Mouse (Mus musculus): ENCODE results near the gene Coro1c. TPM values are rescaled to one million over a fixed set of nuclear protein-coding genes. Genes with fewer than 3 reads are reported as not detected.

The Coro1c gene
- polyA plus RNA-seq (2014; fragmentation: Nextera tagmentation; extraction: Ambion mirVana): 42.1 and 108 TPM in 2 replicates

DNA sequence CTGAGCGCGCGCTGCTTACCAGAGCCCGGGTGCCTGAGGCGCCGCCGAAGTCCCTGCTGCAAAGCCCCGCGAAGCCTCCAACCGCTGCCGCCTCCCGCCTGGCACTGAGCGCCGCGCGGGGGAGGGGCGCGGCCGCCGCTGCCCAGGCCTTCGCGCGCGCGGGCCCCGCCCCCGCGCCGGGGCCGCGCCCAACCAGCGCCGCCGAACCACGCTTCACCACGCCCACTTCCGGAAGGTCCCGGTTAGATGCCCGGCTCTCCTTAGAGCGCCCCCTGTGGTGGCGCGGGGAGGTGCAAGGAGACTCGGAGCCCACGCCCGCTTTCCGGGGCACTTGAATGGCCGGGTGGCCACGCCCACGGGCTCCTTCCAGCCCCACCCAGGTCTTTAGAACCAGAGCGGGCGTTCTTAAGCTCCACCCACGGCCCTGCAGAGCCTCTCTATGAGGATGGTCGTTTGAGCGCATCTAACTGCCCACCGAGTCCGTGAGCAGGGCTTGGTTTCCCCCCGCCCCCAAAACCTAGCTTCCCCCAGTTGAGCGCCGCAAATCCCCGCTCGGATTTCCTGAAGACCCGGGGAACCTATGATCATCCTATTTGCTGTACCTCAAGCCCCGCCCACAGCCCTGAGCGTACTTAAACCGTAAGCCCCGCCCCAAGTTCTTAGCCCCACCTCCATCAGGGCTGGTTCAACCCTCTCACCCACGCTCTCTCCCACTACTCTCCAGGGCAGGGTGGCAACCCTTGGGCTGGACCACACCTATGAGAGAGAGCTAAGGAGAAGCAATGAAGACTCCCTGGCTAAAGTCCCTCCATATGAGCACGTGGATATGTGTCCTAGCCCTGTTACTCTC is at the start of gene Coro1c:
Gene Coro1c (minus strand): TSS at position 167 of the 850 bp plus-strand sequence.
- Histone ChIP-seq H3K4me1 (ENCODE audit: control insufficient read depth, insufficient read depth, low read length) (peaks cover 35% of the 10 kb centered on the region), H3K9ac (ENCODE audit: low read depth, low read length) (peak within 1 kb of the TSS; percentile 89), H3K4me3 (ENCODE audit: low read length) (peak within 1 kb of the TSS; percentile 89), H3K36me3 (ENCODE audit: control insufficient read depth, insufficient read depth, low read length) (no peaks in the 10 kb centered on the region), H3K9me3 (ENCODE audit: control insufficient read depth, low read length) (no peaks in the 10 kb centered on the region), H3K4me2 (replicated peaks; ENCODE audit: low read depth, low read length) (peak within 1 kb of the TSS; percentile 67), H3K27ac (ENCODE audit: low read depth, low read length) (peak within 1 kb of the TSS; percentile 94), H3K27me3 (ENCODE audit: control insufficient read depth, insufficient read depth, low read length) (no peaks in the 10 kb centered on the region)
- ATAC-seq (ENCODE audit: low FRiP score, low TSS enrichment): peak; percentile 85
- WGBS: under 1% methylated on average over 61 of the region's 68 CpGs

- Histone ChIP-seq H3K4me1 (ENCODE audit: control insufficient read depth, insufficient read depth, low read length) (peaks cover 7% of the 10 kb centered on the region), H3K9ac (ENCODE audit: low read depth, low read length) (no peak overlapping the region), H3K4me2 (replicated peaks; ENCODE audit: low read depth, low read length) (no peak overlapping the region), H3K27me3 (ENCODE audit: control insufficient read depth, insufficient read depth, low read length) (no peaks in the 10 kb centered on the region), H3K9me3 (ENCODE audit: control insufficient read depth, low read length) (no peaks in the 10 kb centered on the region), H3K36me3 (ENCODE audit: control insufficient read depth, insufficient read depth, low read length) (peaks cover 41% of the 10 kb centered on the region), H3K27ac (ENCODE audit: low read depth, low read length) (no peak overlapping the region), H3K4me3 (ENCODE audit: low read length) (no peak overlapping the region)
- 4% methylated on average over 4 of the region's 4 CpGs for WGBS
- ATAC-seq (ENCODE audit: low FRiP score, low TSS enrichment): peak; percentile 56; the same call in 1 of the 2 replicates
These were observed 48.0 kb upstream of the Coro1c start for GRCm38 (mm10) chr5:113956510-113956909.

DNA sequence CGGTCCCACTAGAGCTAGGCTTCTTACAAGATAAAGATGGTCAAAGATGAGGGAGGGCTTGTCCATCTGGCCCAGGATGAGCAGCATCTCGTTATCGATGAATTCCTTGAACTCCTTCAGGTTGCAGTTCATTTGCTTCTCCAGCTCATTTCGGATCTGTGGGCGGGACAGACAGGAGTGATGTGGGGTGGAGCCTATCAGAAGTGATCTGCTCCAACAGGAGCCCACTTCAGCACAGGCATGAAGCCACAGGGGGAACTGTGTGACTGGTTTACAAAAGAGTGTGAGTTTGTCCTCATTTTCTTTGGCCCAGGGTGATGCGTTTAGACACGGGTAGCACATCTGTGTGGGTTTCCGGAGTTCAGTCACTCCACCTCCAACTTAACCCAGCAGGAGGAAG is 47.1 kb upstream of the Coro1c start:
- 92% methylated on average over 8 of the region's 8 CpGs for WGBS
- H3K4me1 ChIP-seq (ENCODE audit: control insufficient read depth, insufficient read depth, low read length): peaks cover 7% of the 10 kb centered on the region
- no peaks in the 10 kb centered on the region for H3K9me3 ChIP-seq (ENCODE audit: control insufficient read depth, low read length)
- H3K27ac ChIP-seq (ENCODE audit: low read depth, low read length): no peak overlapping the region
- H3K9ac ChIP-seq (ENCODE audit: low read depth, low read length): no peak overlapping the region
- peaks cover 38% of the 10 kb centered on the region for H3K36me3 ChIP-seq (ENCODE audit: control insufficient read depth, insufficient read depth, low read length)
- no peak overlapping the region for H3K4me3 ChIP-seq (ENCODE audit: low read length)
- no peak overlapping the region for H3K4me2 ChIP-seq (replicated peaks; ENCODE audit: low read depth, low read length)
- H3K27me3 ChIP-seq (ENCODE audit: control insufficient read depth, insufficient read depth, low read length): no peaks in the 10 kb centered on the region
- ATAC-seq (ENCODE audit: low FRiP score, low TSS enrichment): no peak

DNA sequence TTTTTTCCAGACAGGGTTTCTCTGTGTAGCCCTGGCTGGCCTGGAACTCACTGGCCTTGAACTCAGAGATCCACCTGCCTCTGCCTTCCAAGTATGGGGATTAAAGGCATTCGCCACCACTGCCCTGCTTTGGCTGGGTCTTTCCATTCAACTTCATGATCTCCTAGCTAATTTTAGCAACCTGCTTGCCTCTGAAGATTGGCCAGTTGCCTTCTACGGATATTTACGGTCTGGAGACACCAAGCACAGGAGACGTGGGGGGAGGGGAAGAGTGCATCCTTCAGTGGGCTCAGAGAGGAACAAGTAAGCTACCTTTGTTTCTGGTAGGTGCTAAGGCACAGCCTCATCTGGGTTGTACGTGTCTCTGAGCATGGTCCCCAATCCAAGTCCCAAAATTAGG is 46.7 kb upstream of the Coro1c start:
- no peak overlapping the region for H3K9ac ChIP-seq (ENCODE audit: low read depth, low read length)
- H3K27ac ChIP-seq (ENCODE audit: low read depth, low read length): no peak overlapping the region
- ATAC-seq (ENCODE audit: low FRiP score, low TSS enrichment): no peak
- H3K36me3 ChIP-seq (ENCODE audit: control insufficient read depth, insufficient read depth, low read length): peaks cover 42% of the 10 kb centered on the region
- peaks cover 7% of the 10 kb centered on the region for H3K4me1 ChIP-seq (ENCODE audit: control insufficient read depth, insufficient read depth, low read length)
- no peak overlapping the region for H3K4me2 ChIP-seq (replicated peaks; ENCODE audit: low read depth, low read length)
- no peaks in the 10 kb centered on the region for H3K9me3 ChIP-seq (ENCODE audit: control insufficient read depth, low read length)
- 84% methylated on average over 5 of the region's 5 CpGs for WGBS
- no peaks in the 10 kb centered on the region for H3K27me3 ChIP-seq (ENCODE audit: control insufficient read depth, insufficient read depth, low read length)
- H3K4me3 ChIP-seq (ENCODE audit: low read length): no peak overlapping the region

DNA sequence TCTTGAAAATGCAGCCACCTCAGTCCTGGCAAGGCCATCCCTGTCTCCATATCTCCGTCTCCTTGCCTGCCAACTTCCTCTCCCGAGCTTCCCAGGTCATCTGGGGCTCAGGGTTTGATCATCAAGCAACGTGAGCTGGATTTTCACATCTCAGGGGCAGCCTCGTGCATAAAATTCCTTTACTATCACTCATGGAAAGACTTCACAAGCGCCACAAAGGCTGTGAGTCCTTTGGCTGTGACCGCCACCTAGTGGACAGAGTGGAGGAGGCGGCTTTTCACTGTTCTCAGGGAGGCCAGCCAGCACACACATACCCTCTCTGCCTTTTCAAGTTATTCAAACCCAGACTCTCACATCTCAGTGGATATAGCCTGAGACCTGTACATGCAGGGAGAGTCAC is 45.9 kb upstream of the Coro1c start:
- no peak overlapping the region for H3K27ac ChIP-seq (ENCODE audit: low read depth, low read length)
- no peaks in the 10 kb centered on the region for H3K9me3 ChIP-seq (ENCODE audit: control insufficient read depth, low read length)
- no peak overlapping the region for H3K4me3 ChIP-seq (ENCODE audit: low read length)
- no peak overlapping the region for H3K9ac ChIP-seq (ENCODE audit: low read depth, low read length)
- H3K27me3 ChIP-seq (ENCODE audit: control insufficient read depth, insufficient read depth, low read length): no peaks in the 10 kb centered on the region
- peaks cover 51% of the 10 kb centered on the region for H3K36me3 ChIP-seq (ENCODE audit: control insufficient read depth, insufficient read depth, low read length)
- no peak for ATAC-seq (ENCODE audit: low FRiP score, low TSS enrichment)
- no peak overlapping the region for H3K4me2 ChIP-seq (replicated peaks; ENCODE audit: low read depth, low read length)
- 13% methylated on average over 7 of the region's 7 CpGs for WGBS
- peaks cover 3% of the 10 kb centered on the region; the same call in 1 of the 2 replicates for H3K4me1 ChIP-seq (ENCODE audit: control insufficient read depth, insufficient read depth, low read length)

DNA sequence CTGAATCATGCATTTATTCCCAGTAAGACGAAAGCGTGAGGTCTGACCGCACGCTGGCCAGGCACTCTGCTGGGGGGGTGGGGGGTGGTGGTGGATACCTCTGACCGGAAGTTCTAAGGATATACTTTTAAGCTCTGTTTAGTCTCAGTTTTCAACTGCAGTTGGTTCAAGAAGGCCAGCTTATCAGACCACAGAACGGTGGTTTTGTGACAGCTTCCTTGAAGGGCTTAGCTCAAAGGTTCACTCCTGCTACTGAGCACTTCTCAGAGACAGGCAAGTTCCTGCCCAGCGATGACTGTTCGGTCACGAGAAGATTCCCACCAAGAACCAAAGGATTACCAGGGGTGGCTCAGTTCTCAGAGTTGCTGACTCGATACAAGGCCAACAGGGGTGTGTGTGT is 44.0 kb upstream of the Coro1c start:
- Histone ChIP-seq H3K9me3 (ENCODE audit: control insufficient read depth, low read length) (no peaks in the 10 kb centered on the region), H3K36me3 (ENCODE audit: control insufficient read depth, insufficient read depth, low read length) (peaks cover 56% of the 10 kb centered on the region), H3K9ac (ENCODE audit: low read depth, low read length) (no peak overlapping the region), H3K4me3 (ENCODE audit: low read length) (no peak overlapping the region), H3K27ac (ENCODE audit: low read depth, low read length) (no peak overlapping the region), H3K4me2 (replicated peaks; ENCODE audit: low read depth, low read length) (no peak overlapping the region), H3K27me3 (ENCODE audit: control insufficient read depth, insufficient read depth, low read length) (no peaks in the 10 kb centered on the region), H3K4me1 (ENCODE audit: control insufficient read depth, insufficient read depth, low read length) (no peaks in the 10 kb centered on the region)
- no peak for ATAC-seq (ENCODE audit: low FRiP score, low TSS enrichment)
- 89% methylated on average over 10 of the region's 10 CpGs for WGBS

DNA sequence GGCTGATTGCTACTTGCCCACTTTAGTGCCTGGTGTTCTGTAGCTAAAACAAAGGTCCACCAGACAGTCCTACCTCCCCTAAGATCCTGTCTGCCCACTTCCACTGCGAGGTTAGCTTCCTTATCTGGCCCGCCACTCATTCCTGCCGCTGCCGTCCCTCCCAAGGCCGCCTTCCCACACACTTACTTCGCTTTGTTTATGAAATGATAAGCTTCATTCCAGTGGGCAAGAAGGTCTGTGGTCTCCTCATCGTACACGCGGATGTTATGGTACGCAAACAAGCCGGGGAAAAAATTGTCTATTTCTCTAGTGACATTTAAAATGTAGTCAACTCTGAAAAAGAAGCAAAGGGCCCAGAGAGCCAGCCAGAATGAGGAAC is 43.1 kb upstream of the Coro1c start:
- H3K27me3 ChIP-seq (ENCODE audit: control insufficient read depth, insufficient read depth, low read length): no peaks in the 10 kb centered on the region
- H3K4me3 ChIP-seq (ENCODE audit: low read length): no peak overlapping the region
- ATAC-seq (ENCODE audit: low FRiP score, low TSS enrichment): no peak
- no peaks in the 10 kb centered on the region for H3K4me1 ChIP-seq (ENCODE audit: control insufficient read depth, insufficient read depth, low read length)
- peaks cover 56% of the 10 kb centered on the region for H3K36me3 ChIP-seq (ENCODE audit: control insufficient read depth, insufficient read depth, low read length)
- H3K4me2 ChIP-seq (replicated peaks; ENCODE audit: low read depth, low read length): no peak overlapping the region
- H3K27ac ChIP-seq (ENCODE audit: low read depth, low read length): no peak overlapping the region
- whole genome bisulfite sequencing: 74% methylated on average over 11 of the region's 11 CpGs
- H3K9ac ChIP-seq (ENCODE audit: low read depth, low read length): no peak overlapping the region
- 0 out of 2 replicates have a peak, but pooled peaks cover 2% of the 10 kb centered on the region for H3K9me3 ChIP-seq (ENCODE audit: control insufficient read depth, low read length)

- 0 out of 2 replicates have a peak, but pooled peaks cover 2% of the 10 kb centered on the region for H3K9me3 ChIP-seq (ENCODE audit: control insufficient read depth, low read length)
- H3K27me3 ChIP-seq (ENCODE audit: control insufficient read depth, insufficient read depth, low read length): no peaks in the 10 kb centered on the region
- no peak overlapping the region for H3K9ac ChIP-seq (ENCODE audit: low read depth, low read length)
- ATAC-seq (ENCODE audit: low FRiP score, low TSS enrichment): no peak
- no peak overlapping the region for H3K4me2 ChIP-seq (replicated peaks; ENCODE audit: low read depth, low read length)
- peaks cover 61% of the 10 kb centered on the region for H3K36me3 ChIP-seq (ENCODE audit: control insufficient read depth, insufficient read depth, low read length)
- no peak overlapping the region for H3K4me3 ChIP-seq (ENCODE audit: low read length)
- no peaks in the 10 kb centered on the region for H3K4me1 ChIP-seq (ENCODE audit: control insufficient read depth, insufficient read depth, low read length)
- 80% methylated on average over 19 of the region's 19 CpGs for WGBS
- H3K27ac ChIP-seq (ENCODE audit: low read depth, low read length): no peak overlapping the region
These were observed 42.5 kb upstream of the Coro1c start for GRCm38 (mm10) chr5:113950786-113951692.

Data from kidney, embryonic 14.5 days (tissue).